Mouse (Mus musculus) thymus, adult 2 months (tissue): ENCODE measurements around the gene Atp8b2.

ENCODE experiments used
- CTCF ChIP-seq: fragments of 200-500 bp; IDR thresholded peaks from 2 replicates; pipeline ENCODE4 v1.5.1; 2012; ENCODE audit warnings: mild to moderate bottlenecking, control low read depth, low read length, moderate library complexity, borderline replicate concordance; ENCODE audit not compliant: control insufficient read depth, poor library complexity, insufficient read depth; ENCODE audit errors: extremely low read depth
- POLR2A ChIP-seq: fragments of 200-500 bp; IDR thresholded peaks from 2 replicates; pipeline ENCODE4 v1.6.1; 2012; ENCODE audit warnings: mild to moderate bottlenecking, low read length, control low read depth, moderate library complexity; ENCODE audit not compliant: control insufficient read depth, poor library complexity, insufficient read depth; ENCODE audit errors: extremely low read depth

DNA sequence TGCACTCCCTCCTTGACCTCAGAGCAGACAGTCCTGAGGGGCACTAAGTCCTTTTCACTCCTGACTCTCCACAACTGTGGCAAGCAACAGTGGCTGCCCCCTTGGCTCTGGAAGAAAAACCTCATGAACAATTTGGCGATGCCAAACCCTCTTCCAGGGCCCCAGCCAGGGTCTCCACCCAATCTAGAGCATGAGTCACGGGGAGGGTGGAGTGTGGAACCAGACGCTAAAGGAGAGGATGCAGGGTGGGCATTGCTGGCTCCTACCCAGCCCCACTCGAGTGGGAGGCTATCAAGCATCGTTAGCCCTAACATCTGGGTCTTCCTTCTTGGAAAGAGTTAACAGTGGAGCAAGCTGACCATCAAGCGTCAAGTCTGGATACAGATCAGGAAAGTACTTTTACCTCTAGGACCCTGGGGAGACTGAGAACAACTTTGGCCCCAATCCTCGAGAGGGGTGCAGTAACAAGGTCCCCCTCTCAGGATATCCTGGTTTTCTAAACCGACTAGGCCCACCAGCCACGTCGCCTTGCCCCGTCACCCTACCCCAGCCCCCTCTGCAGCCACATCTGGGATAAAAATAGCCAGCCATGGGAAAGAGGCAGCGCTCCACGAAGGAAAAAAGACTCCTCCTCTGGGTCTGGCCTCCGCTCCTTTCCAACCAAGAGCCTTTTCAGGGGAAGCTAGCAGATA lies 1.1 kb downstream of the Atp8b2 start:
- no peak for TF ChIP-seq CTCF
- TF ChIP-seq POLR2A, result no peak
